Mouse (Mus musculus): ENCODE results near the gene Tram2. TPM values are rescaled to one million over a fixed set of nuclear protein-coding genes. Genes with fewer than 3 reads are reported as not detected.

Tram2 gene
- total RNA-seq, 4 experiments from 2014 or later: 1.1 to 2.6 (median 1.7) TPM

DNA sequence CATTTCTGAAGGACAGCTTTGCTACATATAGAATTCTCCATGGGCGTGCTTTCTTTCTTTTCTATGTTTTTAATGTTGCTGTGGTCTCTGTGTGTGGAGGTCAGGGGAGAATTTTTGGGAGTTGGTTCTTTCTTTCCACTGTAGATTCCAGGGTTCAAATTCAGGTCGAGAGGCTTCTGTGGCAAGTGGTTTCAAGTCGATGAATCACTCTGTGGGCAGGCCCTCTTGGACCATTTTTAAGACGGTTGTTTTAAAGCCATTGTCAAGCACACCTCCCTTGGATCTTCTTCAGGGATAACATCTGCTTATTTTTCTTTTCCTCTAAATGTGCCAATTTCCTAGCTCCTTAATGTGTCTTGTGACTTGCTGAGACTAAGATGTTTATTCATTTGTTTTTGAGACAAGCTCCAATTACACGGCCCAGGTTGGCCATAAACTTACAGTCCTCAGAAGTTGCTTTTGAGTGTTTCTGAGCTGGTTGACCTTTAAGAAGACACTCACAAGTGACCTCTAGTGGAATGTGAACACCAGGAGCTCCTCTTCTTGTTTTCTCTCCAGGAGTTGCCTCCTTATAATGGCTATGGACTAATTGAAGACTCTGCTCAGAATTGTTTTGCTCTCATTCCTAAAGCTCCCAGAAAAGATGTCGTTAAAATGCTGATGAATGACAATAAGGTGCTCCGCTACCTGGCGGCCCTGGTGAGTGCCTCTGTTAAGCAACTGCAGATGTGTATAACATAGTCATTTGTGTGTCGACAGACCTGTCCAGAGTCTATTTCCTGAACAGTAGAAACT is 104.5 kb downstream of the Tram2 start:
- no peak for DNase-seq (ENCODE audit: low spot score in 2 of 2)

DNA sequence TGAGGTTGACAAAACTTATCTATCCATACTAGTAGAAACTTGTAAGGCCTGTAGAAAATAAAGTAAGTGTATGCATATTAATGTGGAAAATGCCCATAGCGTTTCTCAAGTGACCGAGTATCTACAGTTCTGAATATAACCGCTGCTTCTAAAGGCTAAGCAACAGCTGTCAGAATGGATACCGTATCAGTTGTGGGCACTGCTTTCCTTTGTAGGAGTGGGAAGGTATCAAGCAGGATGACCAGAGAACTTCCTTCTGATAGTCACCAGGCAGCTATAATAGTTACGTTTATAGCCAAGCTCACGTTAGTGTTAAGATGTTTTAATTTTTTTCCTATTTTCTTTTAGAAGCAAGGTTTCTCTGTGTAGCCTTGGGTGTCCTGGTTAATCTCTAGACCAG is 105.6 kb downstream of the Tram2 start:
- no peak for DNase-seq (ENCODE audit: low spot score in 2 of 2)

DNA sequence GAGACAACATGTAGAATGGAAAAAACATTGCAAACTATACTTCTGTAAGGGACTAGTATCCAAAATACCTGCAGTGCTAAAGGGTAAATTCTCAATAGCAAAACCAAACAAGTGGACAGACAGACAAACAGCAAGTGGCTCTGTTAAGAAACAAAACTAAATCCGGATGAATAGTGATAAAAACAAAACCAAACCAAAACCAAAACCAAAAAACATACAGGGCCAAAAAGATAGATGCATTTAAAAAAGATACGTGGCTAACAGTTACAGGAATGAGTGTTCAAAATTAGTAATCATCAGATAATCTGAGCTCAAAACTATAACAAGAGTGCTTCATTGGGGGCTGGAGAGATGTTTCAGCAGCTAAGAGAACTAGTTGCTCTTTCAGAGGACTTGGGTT is 109.4 kb downstream of the Tram2 start:
- no peak for DNase-seq (ENCODE audit: low spot score in 2 of 2)

DNA sequence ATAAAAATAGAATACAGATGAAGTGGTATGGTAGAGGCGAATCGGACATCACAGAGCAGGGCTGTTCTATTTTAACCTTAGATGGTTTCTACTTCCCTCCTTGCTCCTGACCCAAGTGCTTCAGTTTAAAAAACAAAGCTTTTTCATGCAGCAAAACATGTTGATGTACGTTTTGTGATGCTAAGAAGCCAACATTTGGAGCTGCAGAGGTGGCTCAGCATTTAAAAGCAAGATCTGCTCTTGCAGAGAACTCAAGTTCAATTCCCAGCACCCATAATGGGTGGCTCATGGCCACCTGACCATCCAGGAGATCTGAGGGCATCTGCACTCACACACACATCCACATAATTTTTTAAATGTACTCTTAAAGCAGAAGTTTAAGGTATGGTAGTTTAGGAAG is 124.2 kb downstream of the Tram2 start:
- DNase-seq (ENCODE audit: low spot score in 2 of 2): no peak

DNA sequence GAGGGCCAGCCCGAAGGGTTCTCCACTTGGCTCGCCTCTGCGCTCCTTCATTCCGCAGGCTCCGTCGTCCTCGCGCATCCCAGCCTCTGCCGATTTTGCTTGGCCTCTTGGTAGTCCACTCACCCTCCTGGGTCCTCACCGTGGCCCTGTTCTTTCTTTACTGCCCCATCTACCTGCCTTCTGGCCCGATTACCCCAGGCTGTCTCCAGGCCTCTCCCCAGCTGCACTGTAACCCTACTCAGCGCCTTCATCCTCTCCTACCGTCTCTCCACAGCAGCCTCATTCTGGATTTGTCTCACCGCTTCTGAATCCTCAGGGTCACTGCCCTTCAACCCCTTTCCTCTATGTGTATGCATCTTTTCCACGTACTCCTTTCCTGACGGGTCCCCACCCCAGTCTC is 127.2 kb downstream of the Tram2 start:
- DNase-seq (ENCODE audit: low spot score in 2 of 2): no peak

DNA sequence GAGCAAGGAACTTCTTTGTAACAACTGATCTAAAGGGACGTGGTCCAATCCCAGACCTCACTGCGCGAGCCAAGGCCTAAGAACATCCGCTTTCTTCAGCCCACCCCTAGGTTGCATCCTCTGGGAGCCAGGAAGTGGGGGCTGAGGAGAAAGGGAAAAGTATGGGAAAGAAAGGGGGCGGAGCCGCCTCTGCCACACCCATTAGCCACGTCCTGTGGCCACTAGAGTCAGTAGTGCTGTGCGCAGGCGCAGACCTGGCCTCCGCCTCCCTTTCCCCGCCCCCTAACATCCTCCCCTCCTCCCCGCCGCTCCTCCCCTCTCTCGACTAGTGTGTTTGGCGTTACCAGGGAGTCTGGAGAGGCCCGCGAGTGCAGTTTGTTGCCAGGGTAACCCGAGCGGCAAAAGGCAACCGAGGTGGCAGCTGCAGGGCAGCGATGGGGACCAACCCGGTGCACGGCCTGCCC is 127.7 kb downstream of the Tram2 start, which contains the start of gene Efhc1:
Efhc1 (plus strand) TSS at position 327 of the 464 bp plus-strand sequence.
- peak; percentile 93 to 95 for DNase-seq (ENCODE audit: low spot score in 2 of 2)

Other genes with a start within 250 kb of the Tram2 start
- 100 to 1,000 TPM; 111 to 158 (median 139) TPM for gene Paqr8, start 188.6 kb downstream of the Tram2 start, total RNA-seq (2022)
- gene Efhc1, start 127.6 kb downstream of the Tram2 start, total RNA-seq (2022): 1 to 10 TPM; 1.1 to 3.6 (median 2.5) TPM
- gene Tmem14a, start 139.3 kb upstream of the Tram2 start, total RNA-seq (2022): 10 to 100 TPM; 26.5 to 31.7 (median 28.4) TPM
- gene Gsta3, start 161.4 kb upstream of the Tram2 start, total RNA-seq (2022): 1 to 10 TPM; 1.1 to 2.2 (median 1.4) TPM